Mouse (Mus musculus) MEL-GATA-1-ER (cell line): Measurements from ENCODE around the gene Rarg.

Experiments
- DNase-seq: peaks from one replicate; pipeline ENCODE4 v3.0.0-alpha.2; 2012; ENCODE audit warnings: low read depth; ENCODE audit errors: extremely low read depth

Gene Rarg

GRCm38 (mm10) chr15:102257202-102258075, at the start of gene Rarg:
Rarg (minus strand) TSS chr15:102257517.
- no peak for DNase-seq

DNA sequence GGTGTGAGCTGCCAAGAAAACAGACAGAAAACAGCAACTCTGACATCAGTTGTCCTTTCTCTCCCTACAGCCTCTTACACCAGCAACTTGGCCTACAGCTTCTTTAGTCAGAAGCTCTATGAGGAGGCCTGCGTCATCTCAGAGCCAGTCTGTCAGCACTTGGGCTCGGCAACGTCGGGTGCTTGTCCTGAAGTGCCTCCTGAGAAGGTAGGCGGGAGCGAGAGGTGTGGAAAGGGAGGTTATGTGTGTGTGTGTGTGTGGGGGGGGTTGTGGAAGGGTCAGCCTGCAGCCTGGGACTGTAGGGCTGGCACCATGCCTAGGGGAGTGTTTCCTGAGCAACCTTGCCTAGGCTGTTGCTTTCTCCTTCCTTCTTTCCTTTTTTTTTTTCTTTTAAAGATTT, 45.2 kb upstream of the Rarg start:
- no peak for DNase-seq

DNA sequence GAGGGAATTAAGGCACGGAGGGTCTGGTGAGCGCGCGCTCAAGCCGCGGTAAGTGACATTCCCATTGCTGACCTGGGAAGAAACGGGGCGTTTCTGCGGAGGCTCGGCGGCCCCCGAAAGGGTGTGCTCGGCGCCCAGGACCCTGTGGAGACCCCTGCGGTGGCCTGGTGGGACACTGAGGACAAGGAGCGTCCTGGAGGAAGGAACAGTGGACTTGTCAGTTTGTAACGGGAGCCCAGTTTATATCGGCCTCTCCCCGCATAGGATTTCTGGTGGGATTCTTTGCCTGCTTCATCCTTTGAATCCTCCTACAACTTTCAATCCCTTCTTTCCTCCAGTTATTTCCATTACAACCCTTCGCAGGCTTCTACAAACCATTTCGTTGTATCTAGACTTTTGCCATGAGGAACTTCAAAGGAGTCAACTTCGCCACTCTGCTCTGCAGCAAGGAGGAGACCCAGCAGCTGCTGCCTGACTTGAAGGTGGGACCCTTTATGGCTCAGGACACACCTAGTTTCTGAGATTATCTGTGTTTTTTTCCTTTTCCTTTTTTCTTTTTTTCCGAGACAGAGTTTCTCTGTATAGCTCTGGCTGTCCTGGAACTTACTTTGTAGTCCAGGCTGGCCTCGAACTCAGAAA, 39.2 kb upstream of the Rarg start:
- DNase-seq: peak; percentile 61

DNA sequence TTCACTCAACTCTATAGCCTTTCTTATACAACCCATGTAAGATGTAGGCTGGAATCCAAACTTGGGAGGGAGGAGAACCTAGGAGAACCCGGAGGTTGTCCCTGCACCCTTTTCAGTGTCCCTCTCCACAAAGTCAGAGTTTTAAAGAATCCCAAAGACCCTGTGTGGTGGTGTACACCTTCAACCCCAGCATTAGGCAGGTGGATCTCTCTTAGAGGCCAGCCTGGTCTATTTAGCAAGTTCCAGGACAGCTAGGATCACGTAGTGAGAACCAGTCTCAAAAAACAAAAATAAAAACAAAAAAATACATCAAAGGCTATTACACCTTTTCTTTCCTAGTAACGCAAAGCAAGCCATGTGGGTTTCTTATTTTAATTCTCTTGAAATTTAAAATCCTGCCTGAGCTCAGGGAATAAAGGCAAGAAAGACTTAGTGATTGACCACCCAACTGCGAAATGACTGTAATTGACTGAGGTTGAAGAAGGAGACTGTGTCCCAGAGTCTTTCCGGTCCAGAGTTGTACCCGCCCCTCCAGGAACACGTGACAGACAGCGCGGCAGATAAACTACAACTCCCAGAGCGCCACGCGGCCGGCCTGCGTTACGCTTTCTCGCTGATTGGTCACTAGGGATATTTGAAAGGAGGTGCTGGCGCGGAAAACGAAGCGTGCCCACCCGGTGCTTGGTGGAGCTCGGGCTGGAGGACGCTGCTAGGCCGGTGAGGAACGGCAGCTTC, 38.5 kb upstream of the Rarg start, which contains the start of gene Espl1:
Gene Espl1 (plus strand): TSS at position 634 of the 735 bp plus-strand sequence.
- peak; percentile 98 for DNase-seq

GRCm38 (mm10) chr15:102287395-102287794, 30.1 kb upstream of the Rarg start:
- peak; percentile 64 for DNase-seq

- peak; percentile 71 for DNase-seq
These were observed 26.3 kb upstream of the Rarg start for GRCm38 (mm10) chr15:102283648-102284047.

- DNase-seq: peak; percentile 51
These were observed 25.4 kb upstream of the Rarg start for GRCm38 (mm10) chr15:102282463-102283292.

- no peak for DNase-seq
These were observed 23.3 kb upstream of the Rarg start for GRCm38 (mm10) chr15:102280623-102281022.

DNA sequence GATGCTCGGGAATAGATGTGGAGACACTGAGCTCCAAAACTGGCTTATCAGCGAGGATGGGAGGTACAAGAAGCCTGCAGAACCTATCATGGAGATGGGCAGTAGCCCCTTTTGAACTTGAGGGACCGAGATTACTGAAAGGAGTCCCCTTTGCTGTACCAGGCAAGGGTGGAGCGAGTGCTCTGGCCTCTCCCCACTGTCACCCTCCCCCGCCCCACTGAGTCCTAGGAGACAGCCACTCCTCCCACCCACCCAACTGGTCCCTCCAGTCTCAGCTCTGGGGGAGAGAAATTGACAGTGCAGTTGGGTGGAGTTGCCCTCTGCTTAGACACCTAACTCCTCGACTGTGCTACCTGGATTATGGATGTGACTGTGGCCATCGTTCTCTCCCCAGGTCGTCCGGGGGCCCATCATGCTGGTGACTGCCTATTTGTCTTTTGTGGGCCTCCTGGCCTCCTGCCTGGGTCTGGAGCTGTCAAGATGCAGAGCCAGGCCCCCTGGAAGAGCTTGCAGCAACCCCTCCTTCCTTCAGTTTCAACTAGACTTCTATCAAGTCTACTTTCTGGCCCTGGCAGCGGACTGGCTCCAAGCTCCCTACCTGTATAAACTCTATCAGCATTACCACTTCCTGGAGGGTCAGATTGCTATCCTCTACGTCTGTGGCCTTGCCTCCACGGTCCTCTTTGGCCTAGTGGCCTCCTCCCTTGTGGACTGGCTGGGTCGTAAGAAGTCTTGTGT, 22.6 kb upstream of the Rarg start:
- no peak for DNase-seq

GRCm38 (mm10) chr15:102279092-102279782, 21.9 kb upstream of the Rarg start, which contains the start of gene Mfsd5:
Mfsd5 (plus strand) TSS chr15:102279454.
- peak; percentile 76 for DNase-seq

- DNase-seq: no peak
These were observed 21.4 kb upstream of the Rarg start for GRCm38 (mm10) chr15:102278726-102279091.

GRCm38 (mm10) chr15:102273982-102274716, 16.8 kb upstream of the Rarg start:
- no peak for DNase-seq

DNA sequence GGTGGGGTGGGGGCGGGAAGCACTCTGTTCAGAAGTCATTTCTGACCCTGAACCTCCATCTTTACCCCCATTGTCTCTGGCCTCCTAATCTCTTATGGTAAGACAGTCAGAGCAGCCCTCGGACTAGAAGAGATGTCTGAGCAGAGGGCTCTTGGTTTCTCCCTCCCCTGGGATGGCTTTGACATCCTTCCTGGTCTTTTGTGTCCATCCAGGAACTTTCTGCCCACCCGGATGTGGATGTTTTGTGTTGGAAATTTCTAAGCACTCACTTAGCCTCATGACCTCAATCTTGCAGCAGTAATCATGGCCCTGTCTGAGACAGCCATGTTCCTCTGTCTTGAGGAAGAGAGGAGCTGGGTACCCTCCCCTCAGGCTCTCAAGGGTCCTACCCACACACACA, 14.1 kb upstream of the Rarg start:
- DNase-seq: no peak

DNA sequence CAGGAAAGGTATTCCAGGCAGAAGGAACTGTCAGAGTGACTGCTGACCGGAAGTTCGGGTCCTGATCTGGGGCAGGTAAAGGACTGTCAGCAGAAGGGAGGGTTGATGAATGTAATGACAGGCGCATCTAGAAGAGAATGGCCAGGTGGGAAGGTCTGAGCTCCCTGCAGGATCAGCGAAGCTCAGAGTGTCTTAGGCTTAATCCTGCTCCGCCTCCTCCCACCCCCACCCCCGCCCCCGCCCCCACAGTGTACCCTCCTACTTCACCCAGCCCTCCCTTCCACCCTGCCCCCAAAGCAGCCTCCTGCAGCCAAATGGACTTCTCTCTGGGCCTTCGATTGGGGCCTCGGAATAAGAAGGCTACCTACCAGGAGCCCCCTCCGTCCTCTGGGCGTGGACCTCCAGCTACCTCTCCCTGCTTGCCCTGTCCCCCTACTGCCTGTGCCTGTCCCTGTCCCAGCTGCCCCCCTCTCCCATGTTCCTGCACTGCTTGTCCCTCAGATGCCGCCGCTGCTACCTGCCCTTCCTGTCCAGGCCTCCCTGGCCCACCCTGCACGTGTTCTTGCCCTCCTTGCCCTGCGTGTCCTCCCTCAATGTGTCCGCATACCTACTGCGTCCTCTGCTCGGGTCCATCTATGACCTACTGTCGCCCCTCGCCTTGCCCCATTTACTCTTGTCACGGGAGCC, 13.1 kb upstream of the Rarg start, which contains the start of gene Gm9918:
Gene Gm9918 (plus strand): TSS at position 290 of the 687 bp plus-strand sequence.
- DNase-seq: no peak

GRCm38 (mm10) chr15:102265548-102265947, 8.2 kb upstream of the Rarg start:
- DNase-seq: no peak

DNA sequence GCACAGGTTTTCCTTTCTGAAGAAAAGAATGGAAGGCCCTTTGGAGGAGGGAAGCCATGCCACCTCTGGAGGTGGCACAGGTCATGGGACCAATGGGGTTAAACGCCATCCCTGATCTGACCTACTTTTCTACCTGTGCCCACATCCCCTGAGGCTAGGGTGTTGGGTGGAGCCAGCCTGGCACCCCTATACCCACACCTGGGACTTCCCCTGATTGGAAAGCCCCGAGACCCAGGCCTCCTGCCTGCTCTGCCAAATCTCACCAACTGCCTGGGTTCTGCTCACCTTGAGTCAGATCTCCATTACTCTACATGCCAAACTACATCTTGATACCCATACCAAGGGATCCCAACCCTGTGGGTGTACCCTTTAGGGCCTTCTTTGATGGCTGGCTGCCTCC, 5.7 kb upstream of the Rarg start:
- DNase-seq: no peak

- DNase-seq: no peak
These were observed 5.3 kb upstream of the Rarg start for GRCm38 (mm10) chr15:102262582-102262981.

- no peak for DNase-seq
These were observed 1.4 kb upstream of the Rarg start for GRCm38 (mm10) chr15:102258581-102259253.
